Mouse (Mus musculus): ENCODE results near the gene Olfr251. TPM values are rescaled to one million over a fixed set of nuclear protein-coding genes. Genes with fewer than 3 reads are reported as not detected.

Olfr251 gene
- total and polyA plus RNA-seq, 3 experiments: not detected

- H3K9me3 ChIP-seq (replicated peaks; ENCODE audit: low read length): no peaks in the 10 kb centered on the region
- DNase-seq (ENCODE audit: extremely low read depth): peak; percentile 28
- no peaks in the 10 kb centered on the region for H3K36me3 ChIP-seq (replicated peaks in 1 of 2; ENCODE audit: control insufficient read depth in 1 of 2, insufficient read depth in 1 of 2, low read length in 1 of 2)
- no peak for TF ChIP-seq KAT2A (IDR thresholded peaks at IDR 0.05; ENCODE audit: insufficient replicate concordance, low read length)
- TF ChIP-seq PAX5 (IDR thresholded peaks at IDR 0.05; ENCODE audit: low read length): no peak
- no peak for TF ChIP-seq ZNF384 (IDR thresholded peaks at IDR 0.05; ENCODE audit: low read depth, low read length)
- no peak for TF ChIP-seq CTCF (conservative IDR thresholded peaks at IDR 0.05 in 1 of 2, IDR thresholded peaks at IDR 0.05 in 1 of 2; ENCODE audit: low read depth in 2 of 2, low read length in 2 of 2)
- no peak for TF ChIP-seq EP300 (IDR thresholded peaks at IDR 0.05; ENCODE audit: low read length)
- TF ChIP-seq SMC3 (IDR thresholded peaks at IDR 0.05; ENCODE audit: low read depth, low read length): no peak
- TF ChIP-seq MYC (IDR thresholded peaks at IDR 0.05; ENCODE audit: low read depth, low read length): no peak
- no peak for TF ChIP-seq JUND (conservative IDR thresholded peaks at IDR 0.05; ENCODE audit: low read depth, low read length)
- TF ChIP-seq ELF1 (IDR thresholded peaks at IDR 0.05; ENCODE audit: low read depth, low read length): no peak
- TF ChIP-seq BHLHE40 (IDR thresholded peaks at IDR 0.05; ENCODE audit: low read depth, low read length): no peak
- no peak for TF ChIP-seq MAZ (IDR thresholded peaks at IDR 0.05; ENCODE audit: low read depth, low read length)
- TF ChIP-seq RAD21 (IDR thresholded peaks at IDR 0.05; ENCODE audit: low read depth, low read length): no peak
- TF ChIP-seq CHD1 (IDR thresholded peaks at IDR 0.05; ENCODE audit: low read depth, low read length): no peak
- TF ChIP-seq NRF1 (IDR thresholded peaks at IDR 0.05; ENCODE audit: low read depth, low read length): no peak
- in situ Hi-C loops (cut with MboI; ENCODE audit: low pct_ligation_motif_present, low pct_unique_long_range_greater_than_20kb, low sequenced_read_pairs) (no loop called here), dilution Hi-C loops (cut with MboI; ENCODE audit: extremely low pct_ligation_motif_present, extremely low pct_unique_long_range_greater_than_20kb, low sequenced_read_pairs) (no loop called here)
- H3K4me1 ChIP-seq (ENCODE audit: control insufficient read depth in 1 of 2, insufficient read depth in 2 of 2): no peaks in the 10 kb centered on the region
- no peak overlapping the region for H3K4me2 ChIP-seq (ENCODE audit: insufficient read depth, low read depth, poor library complexity, severe bottlenecking)
- H3K9ac ChIP-seq (ENCODE audit: insufficient read depth, low read depth): no peak overlapping the region
- no peaks in the 10 kb centered on the region for H3K79me2 ChIP-seq (replicated peaks; ENCODE audit: control insufficient read depth, extremely low read depth, insufficient read depth, poor library complexity, severe bottlenecking)
- H3K27me3 ChIP-seq (replicated peaks): no peaks in the 10 kb centered on the region
- no peak overlapping the region for H3K4me3 ChIP-seq (replicated peaks in 1 of 3; ENCODE audit: low read depth in 2 of 3, low read length in 2 of 3, poor library complexity in 1 of 3)
- no peak overlapping the region for H3K27ac ChIP-seq (ENCODE audit: insufficient read depth, low read depth)
These were observed 50.1 kb downstream of the Olfr251 start for GRCm38 (mm10) chr9:38427026-38427425.

GRCm38 (mm10) chr9:38429155-38429554 lies 52.3 kb downstream of the Olfr251 start, which contains the start of gene Olfr901:
Gene Olfr901, plus strand, starts transcription at chr9:38429455.
- Histone ChIP-seq H3K4me1 (ENCODE audit: control insufficient read depth in 1 of 2, insufficient read depth in 2 of 2) (no peaks in the 10 kb centered on the region), H3K27ac (ENCODE audit: insufficient read depth, low read depth) (no peak within 1 kb of the TSS), H3K27me3 (replicated peaks) (no peaks in the 10 kb centered on the region), H3K9me3 (replicated peaks; ENCODE audit: low read length) (no peaks in the 10 kb centered on the region), H3K4me2 (ENCODE audit: insufficient read depth, low read depth, poor library complexity, severe bottlenecking) (no peak within 1 kb of the TSS), H3K9ac (ENCODE audit: insufficient read depth, low read depth) (no peak within 1 kb of the TSS), H3K36me3 (replicated peaks in 1 of 2; ENCODE audit: control insufficient read depth in 1 of 2, insufficient read depth in 1 of 2, low read length in 1 of 2) (no peaks in the 10 kb centered on the region), H3K4me3 (replicated peaks in 1 of 3; ENCODE audit: low read depth in 2 of 3, low read length in 2 of 3, poor library complexity in 1 of 3) (no peak within 1 kb of the TSS), H3K79me2 (replicated peaks; ENCODE audit: control insufficient read depth, extremely low read depth, insufficient read depth, poor library complexity, severe bottlenecking) (no peaks in the 10 kb centered on the region)
- DNase-seq (ENCODE audit: extremely low read depth): no peak
- dilution Hi-C loops (cut with MboI; ENCODE audit: extremely low pct_ligation_motif_present, extremely low pct_unique_long_range_greater_than_20kb, low sequenced_read_pairs): no loop called here
- in situ Hi-C loops (cut with MboI; ENCODE audit: low pct_ligation_motif_present, low pct_unique_long_range_greater_than_20kb, low sequenced_read_pairs): no loop called here
- TF ChIP-seq MAFK (IDR thresholded peaks at IDR 0.05; ENCODE audit: insufficient replicate concordance, low read length) (no peak), RCOR1 (conservative IDR thresholded peaks at IDR 0.05; ENCODE audit: low read depth, low read length) (no peak), JUND (conservative IDR thresholded peaks at IDR 0.05; ENCODE audit: low read depth, low read length) (no peak), SIN3A (IDR thresholded peaks at IDR 0.05; ENCODE audit: low read length) (no peak), MAZ (IDR thresholded peaks at IDR 0.05; ENCODE audit: low read depth, low read length) (no peak), JUN (IDR thresholded peaks at IDR 0.05; ENCODE audit: insufficient read depth, low read depth, low read length) (no peak), MAX (IDR thresholded peaks at IDR 0.05; ENCODE audit: low read length) (no peak), MEF2A (IDR thresholded peaks at IDR 0.05; ENCODE audit: borderline replicate concordance, low read depth, low read length) (no peak), USF2 (conservative IDR thresholded peaks at IDR 0.05; ENCODE audit: low read depth, low read length) (no peak), E2F4 (IDR thresholded peaks at IDR 0.05; ENCODE audit: insufficient replicate concordance, low read depth, low read length) (no peak), UBTF (IDR thresholded peaks at IDR 0.05; ENCODE audit: low read depth, low read length) (no peak), TBP (conservative IDR thresholded peaks at IDR 0.05; ENCODE audit: low read depth, low read length) (no peak), BHLHE40 (IDR thresholded peaks at IDR 0.05; ENCODE audit: low read depth, low read length) (no peak), CTCF (conservative IDR thresholded peaks at IDR 0.05 in 1 of 2, IDR thresholded peaks at IDR 0.05 in 1 of 2; ENCODE audit: low read depth in 2 of 2, low read length in 2 of 2) (no peak), NELFE (IDR thresholded peaks at IDR 0.05; ENCODE audit: low read depth, low read length) (no peak), KAT2A (IDR thresholded peaks at IDR 0.05; ENCODE audit: insufficient replicate concordance, low read length) (no peak)
